Mouse (Mus musculus): ENCODE measurements at regions not wholly inside any gene's neighbourhood (a gene's known extent, or its start where the extent isn't known, plus 50 kb on each side); places are given as distances from the start of the nearest gene placed in this dataset.

- H3K27ac ChIP-seq (ENCODE audit: low read length), result no peak overlapping the region
- H3K9me3 ChIP-seq (replicated peaks; ENCODE audit: control insufficient read depth, low read length), result no peaks in the 10 kb centered on the region
- H3K9ac ChIP-seq (ENCODE audit: low read length), result no peak overlapping the region
- no peaks in the 10 kb centered on the region for H3K27me3 ChIP-seq (ENCODE audit: control insufficient read depth, insufficient read depth, low read length)
- no peaks in the 10 kb centered on the region for H3K36me3 ChIP-seq (ENCODE audit: control insufficient read depth, insufficient read depth, low read length)
- H3K4me2 ChIP-seq (ENCODE audit: low read depth, low read length), result no peak overlapping the region
- no peaks in the 10 kb centered on the region; the same call in 1 of the 2 replicates for H3K4me1 ChIP-seq (ENCODE audit: control insufficient read depth, insufficient read depth, low read length)
- ATAC-seq (ENCODE audit: insufficient read depth, low FRiP score), result peak; percentile 54
- no peak overlapping the region for H3K4me3 ChIP-seq (replicated peaks; ENCODE audit: low read length)
- 29% methylated on average over 4 of the region's 4 CpGs for WGBS
Observed at GRCm38 (mm10) chr13:69988319-69988718, 186.1 kb downstream of the Med10 start.

GRCm38 (mm10) chr13:69991253-69991891 lies 189.2 kb downstream of the Med10 start:
- 31% methylated on average over 11 of the region's 11 CpGs for WGBS
- H3K9me3 ChIP-seq (replicated peaks; ENCODE audit: control insufficient read depth, low read length), result no peaks in the 10 kb centered on the region
- H3K9ac ChIP-seq (ENCODE audit: low read length), result no peak overlapping the region
- H3K36me3 ChIP-seq (ENCODE audit: control insufficient read depth, insufficient read depth, low read length), result no peaks in the 10 kb centered on the region
- no peaks in the 10 kb centered on the region; the same call in 1 of the 2 replicates for H3K4me1 ChIP-seq (ENCODE audit: control insufficient read depth, insufficient read depth, low read length)
- no peaks in the 10 kb centered on the region for H3K27me3 ChIP-seq (ENCODE audit: control insufficient read depth, insufficient read depth, low read length)
- no peak overlapping the region for H3K27ac ChIP-seq (ENCODE audit: low read length)
- no peak overlapping the region for H3K4me2 ChIP-seq (ENCODE audit: low read depth, low read length)
- ATAC-seq (ENCODE audit: insufficient read depth, low FRiP score), result no peak
- no peak overlapping the region for H3K4me3 ChIP-seq (replicated peaks; ENCODE audit: low read length)

GRCm38 (mm10) chr13:69991892-69992261 lies 189.7 kb downstream of the Med10 start:
- no peak overlapping the region for H3K27ac ChIP-seq (ENCODE audit: low read length)
- H3K36me3 ChIP-seq (ENCODE audit: control insufficient read depth, insufficient read depth, low read length), result no peaks in the 10 kb centered on the region
- no peak overlapping the region for H3K9ac ChIP-seq (ENCODE audit: low read length)
- no peaks in the 10 kb centered on the region for H3K9me3 ChIP-seq (replicated peaks; ENCODE audit: control insufficient read depth, low read length)
- H3K4me2 ChIP-seq (ENCODE audit: low read depth, low read length), result no peak overlapping the region
- no peak for ATAC-seq (ENCODE audit: insufficient read depth, low FRiP score)
- H3K27me3 ChIP-seq (ENCODE audit: control insufficient read depth, insufficient read depth, low read length), result no peaks in the 10 kb centered on the region
- H3K4me1 ChIP-seq (ENCODE audit: control insufficient read depth, insufficient read depth, low read length), result no peaks in the 10 kb centered on the region; the same call in 1 of the 2 replicates
- no peak overlapping the region for H3K4me3 ChIP-seq (replicated peaks; ENCODE audit: low read length)
- WGBS, result 62% methylated on average over 14 of the region's 14 CpGs

- Histone ChIP-seq H3K9me3 (replicated peaks; ENCODE audit: control insufficient read depth, low read length) (no peaks in the 10 kb centered on the region), H3K36me3 (ENCODE audit: control insufficient read depth, insufficient read depth, low read length) (no peaks in the 10 kb centered on the region), H3K4me3 (replicated peaks; ENCODE audit: low read length) (no peak overlapping the region), H3K27ac (ENCODE audit: low read length) (no peak overlapping the region), H3K4me2 (ENCODE audit: low read depth, low read length) (no peak overlapping the region), H3K27me3 (ENCODE audit: control insufficient read depth, insufficient read depth, low read length) (no peaks in the 10 kb centered on the region), H3K4me1 (ENCODE audit: control insufficient read depth, insufficient read depth, low read length) (no peaks in the 10 kb centered on the region), H3K9ac (ENCODE audit: low read length) (no peak overlapping the region)
- no peak for ATAC-seq (ENCODE audit: insufficient read depth, low FRiP score)
- 61% methylated on average over 15 of the region's 15 CpGs for WGBS
Observed at GRCm38 (mm10) chr13:70003591-70003990, 201.4 kb downstream of the Med10 start.

GRCm38 (mm10) chr13:70012123-70012522 lies 209.9 kb downstream of the Med10 start:
- no peaks in the 10 kb centered on the region for H3K9me3 ChIP-seq (replicated peaks; ENCODE audit: control insufficient read depth, low read length)
- no peak overlapping the region for H3K9ac ChIP-seq (ENCODE audit: low read length)
- H3K27me3 ChIP-seq (ENCODE audit: control insufficient read depth, insufficient read depth, low read length), result no peaks in the 10 kb centered on the region
- ATAC-seq (ENCODE audit: insufficient read depth, low FRiP score), result no peak
- 50% methylated on average over 3 of the region's 3 CpGs for WGBS
- H3K4me3 ChIP-seq (replicated peaks; ENCODE audit: low read length), result no peak overlapping the region
- H3K4me2 ChIP-seq (ENCODE audit: low read depth, low read length), result no peak overlapping the region
- no peak overlapping the region for H3K27ac ChIP-seq (ENCODE audit: low read length)
- H3K36me3 ChIP-seq (ENCODE audit: control insufficient read depth, insufficient read depth, low read length), result no peaks in the 10 kb centered on the region
- no peaks in the 10 kb centered on the region for H3K4me1 ChIP-seq (ENCODE audit: control insufficient read depth, insufficient read depth, low read length)

- ATAC-seq (ENCODE audit: insufficient read depth, low FRiP score), result no peak
- no peak overlapping the region for H3K27ac ChIP-seq (ENCODE audit: low read length)
- H3K27me3 ChIP-seq (ENCODE audit: control insufficient read depth, insufficient read depth, low read length), result no peaks in the 10 kb centered on the region
- no peaks in the 10 kb centered on the region for H3K4me1 ChIP-seq (ENCODE audit: control insufficient read depth, insufficient read depth, low read length)
- H3K4me3 ChIP-seq (replicated peaks; ENCODE audit: low read length), result no peak overlapping the region
- H3K9ac ChIP-seq (ENCODE audit: low read length), result no peak overlapping the region
- H3K9me3 ChIP-seq (replicated peaks; ENCODE audit: control insufficient read depth, low read length), result no peaks in the 10 kb centered on the region
- 64% methylated on average over 4 of the region's 4 CpGs for whole genome bisulfite sequencing
- H3K36me3 ChIP-seq (ENCODE audit: control insufficient read depth, insufficient read depth, low read length), result no peaks in the 10 kb centered on the region
- no peak overlapping the region for H3K4me2 ChIP-seq (ENCODE audit: low read depth, low read length)
Observed at GRCm38 (mm10) chr13:70015183-70015582, 213.0 kb downstream of the Med10 start.

GRCm38 (mm10) chr13:70017535-70017934 lies 215.3 kb downstream of the Med10 start:
- Histone ChIP-seq H3K4me1 (ENCODE audit: control insufficient read depth, insufficient read depth, low read length) (no peaks in the 10 kb centered on the region), H3K4me2 (ENCODE audit: low read depth, low read length) (no peak overlapping the region), H3K27ac (ENCODE audit: low read length) (no peak overlapping the region), H3K4me3 (replicated peaks; ENCODE audit: low read length) (no peak overlapping the region), H3K9ac (ENCODE audit: low read length) (no peak overlapping the region), H3K27me3 (ENCODE audit: control insufficient read depth, insufficient read depth, low read length) (no peaks in the 10 kb centered on the region), H3K9me3 (replicated peaks; ENCODE audit: control insufficient read depth, low read length) (no peaks in the 10 kb centered on the region), H3K36me3 (ENCODE audit: control insufficient read depth, insufficient read depth, low read length) (no peaks in the 10 kb centered on the region)
- no peak for ATAC-seq (ENCODE audit: insufficient read depth, low FRiP score)
- WGBS, result 73% methylated on average over 5 of the region's 5 CpGs

- WGBS, result 39% methylated on average over 7 of the region's 7 CpGs
- H3K27me3 ChIP-seq (ENCODE audit: control insufficient read depth, insufficient read depth, low read length), result no peaks in the 10 kb centered on the region
- ATAC-seq (ENCODE audit: insufficient read depth, low FRiP score), result no peak
- H3K36me3 ChIP-seq (ENCODE audit: control insufficient read depth, insufficient read depth, low read length), result no peaks in the 10 kb centered on the region
- H3K4me3 ChIP-seq (replicated peaks; ENCODE audit: low read length), result no peak overlapping the region
- no peaks in the 10 kb centered on the region for H3K4me1 ChIP-seq (ENCODE audit: control insufficient read depth, insufficient read depth, low read length)
- H3K4me2 ChIP-seq (ENCODE audit: low read depth, low read length), result no peak overlapping the region
- H3K27ac ChIP-seq (ENCODE audit: low read length), result no peak overlapping the region
- no peaks in the 10 kb centered on the region for H3K9me3 ChIP-seq (replicated peaks; ENCODE audit: control insufficient read depth, low read length)
- H3K9ac ChIP-seq (ENCODE audit: low read length), result no peak overlapping the region
Observed at GRCm38 (mm10) chr13:70019999-70020838, 218.0 kb downstream of the Med10 start.

- H3K27ac ChIP-seq (ENCODE audit: low read length), result no peak overlapping the region
- no peak overlapping the region for H3K4me2 ChIP-seq (ENCODE audit: low read depth, low read length)
- no peak for ATAC-seq (ENCODE audit: insufficient read depth, low FRiP score)
- H3K36me3 ChIP-seq (ENCODE audit: control insufficient read depth, insufficient read depth, low read length), result no peaks in the 10 kb centered on the region
- H3K4me3 ChIP-seq (replicated peaks; ENCODE audit: low read length), result no peak overlapping the region
- no peaks in the 10 kb centered on the region for H3K27me3 ChIP-seq (ENCODE audit: control insufficient read depth, insufficient read depth, low read length)
- H3K4me1 ChIP-seq (ENCODE audit: control insufficient read depth, insufficient read depth, low read length), result no peaks in the 10 kb centered on the region
- H3K9ac ChIP-seq (ENCODE audit: low read length), result no peak overlapping the region
- WGBS, result 76% methylated on average over 6 of the region's 6 CpGs
- H3K9me3 ChIP-seq (replicated peaks; ENCODE audit: control insufficient read depth, low read length), result no peaks in the 10 kb centered on the region
Observed at GRCm38 (mm10) chr13:70033249-70033648, 231.1 kb downstream of the Med10 start.
